Mouse (Mus musculus) limb, embryonic 13.5 days (tissue): Measurements from ENCODE around the gene Afap1. TPM values are rescaled to one million over a fixed set of nuclear protein-coding genes. Genes with fewer than 3 reads are reported as not detected.

ENCODE experiments used
- ATAC-seq: fragments of 200-750 bp; cut with Nextera tagmentation; 2 replicates; pipeline ENCODE4 v1.8.0; 2017; ENCODE audit warnings: low read depth, moderate number of reproducible peaks, moderate TSS enrichment; ENCODE audit not compliant: low FRiP score
- H3K27ac ChIP-seq: fragments of 300-500 bp; sonication (generic); 2 replicates; pipeline ENCODE4 v1.5.1; 2015; ENCODE audit warnings: inconsistent platforms, mild to moderate bottlenecking, moderate library complexity
- H3K27me3 ChIP-seq: fragments of 300-500 bp; sonication (generic); 2 replicates; pipeline ENCODE4 v1.6.1; 2015; ENCODE audit warnings: mild to moderate bottlenecking, inconsistent platforms
- H3K36me3 ChIP-seq: fragments of 300-500 bp; sonication (generic); 2 replicates; pipeline ENCODE4 v1.6.1; 2015; ENCODE audit warnings: inconsistent platforms, mild to moderate bottlenecking, moderate library complexity
- H3K4me1 ChIP-seq: fragments of 300-500 bp; sonication (generic); 2 replicates; pipeline ENCODE4 v1.6.1; 2015; ENCODE audit warnings: inconsistent platforms
- H3K4me2 ChIP-seq: fragments of 300-500 bp; sonication (generic); replicated peaks from 2 replicates; pipeline ENCODE4 v1.6.1; 2015; ENCODE audit warnings: inconsistent platforms, mild to moderate bottlenecking, moderate library complexity
- H3K4me3 ChIP-seq: fragments of 300-500 bp; sonication (generic); 2 replicates; pipeline ENCODE4 v1.5.1; 2015; ENCODE audit warnings: moderate library complexity, mild to moderate bottlenecking, inconsistent platforms
- H3K9ac ChIP-seq: fragments of 300-500 bp; sonication (generic); 2 replicates; pipeline ENCODE4 v1.6.1; 2015; ENCODE audit warnings: mild to moderate bottlenecking, inconsistent platforms
- H3K9me3 ChIP-seq: fragments of 300-500 bp; sonication (generic); 2 replicates; pipeline ENCODE4 v1.6.1; 2016; ENCODE audit warnings: inconsistent platforms
- WGBS: fragments of 180-500 bp; shearing (Covaris S2); methylation state at CpG from one replicate; pipeline ENCODE4 v1.1.7; 2015; 5-methylcytosine and 5-hydroxymethylcytosine counted together
- polyA plus RNA-seq: library from polyadenylated mRNA; unstranded; fragments of >200 nt; fragmentation: Nextera tagmentation; extraction: Ambion mirVana; gene quantifications from 2 replicates; pipeline ENCODE4 v1.2.1, GENCODE M21; 2015

Afap1 gene
- polyA plus RNA-seq, 1 experiment from 2014 or later = 22.1 TPM

- H3K9ac ChIP-seq = no peak overlapping the region
- no peaks in the 10 kb centered on the region for H3K9me3 ChIP-seq
- no peaks in the 10 kb centered on the region for H3K27me3 ChIP-seq
- ATAC-seq = no peak
- H3K36me3 ChIP-seq = peaks cover 51% of the 10 kb centered on the region
- H3K4me2 ChIP-seq = no peak overlapping the region
- H3K27ac ChIP-seq = no peak overlapping the region
- no peak overlapping the region for H3K4me3 ChIP-seq
- peaks cover 12% of the 10 kb centered on the region for H3K4me1 ChIP-seq
- WGBS = 86% methylated on average over 5 of the region's 5 CpGs
Measured at GRCm38 (mm10) chr5:35943541-35943940, 50.4 kb downstream of the Afap1 start.

GRCm38 (mm10) chr5:35946841-35947240 is 53.7 kb downstream of the Afap1 start:
- Histone ChIP-seq H3K4me2 (no peak overlapping the region), H3K9ac (no peak overlapping the region), H3K36me3 (peaks cover 73% of the 10 kb centered on the region), H3K27me3 (no peaks in the 10 kb centered on the region), H3K9me3 (no peaks in the 10 kb centered on the region), H3K4me3 (no peak overlapping the region), H3K27ac (no peak overlapping the region), H3K4me1 (peaks cover 17% of the 10 kb centered on the region)
- no peak for ATAC-seq
- WGBS = 95% methylated on average over 2 of the region's 2 CpGs

- 78% methylated on average over 4 of the region's 4 CpGs for WGBS
- no peak overlapping the region for H3K27ac ChIP-seq
- H3K36me3 ChIP-seq = peaks cover 79% of the 10 kb centered on the region
- no peaks in the 10 kb centered on the region for H3K27me3 ChIP-seq
- H3K4me1 ChIP-seq = peaks cover 17% of the 10 kb centered on the region
- ATAC-seq = no peak
- H3K4me2 ChIP-seq = no peak overlapping the region
- no peak overlapping the region for H3K9ac ChIP-seq
- no peak overlapping the region for H3K4me3 ChIP-seq
- no peaks in the 10 kb centered on the region for H3K9me3 ChIP-seq
Measured at GRCm38 (mm10) chr5:35947427-35947826, 54.3 kb downstream of the Afap1 start.

GRCm38 (mm10) chr5:35948225-35948975 is 55.3 kb downstream of the Afap1 start:
- H3K27ac ChIP-seq = no peak overlapping the region
- no peaks in the 10 kb centered on the region for H3K9me3 ChIP-seq
- H3K4me3 ChIP-seq = no peak overlapping the region
- peaks cover 82% of the 10 kb centered on the region for H3K36me3 ChIP-seq
- H3K4me1 ChIP-seq = peaks cover 18% of the 10 kb centered on the region
- no peak overlapping the region for H3K9ac ChIP-seq
- H3K4me2 ChIP-seq = no peak overlapping the region
- ATAC-seq = no peak
- no peaks in the 10 kb centered on the region for H3K27me3 ChIP-seq
- 72% methylated on average over 15 of the region's 15 CpGs for WGBS

GRCm38 (mm10) chr5:35949061-35949460 is 55.9 kb downstream of the Afap1 start:
- H3K27me3 ChIP-seq = no peaks in the 10 kb centered on the region
- 74% methylated on average over 5 of the region's 5 CpGs for WGBS
- peaks cover 78% of the 10 kb centered on the region for H3K36me3 ChIP-seq
- H3K4me3 ChIP-seq = no peak overlapping the region
- H3K9me3 ChIP-seq = no peaks in the 10 kb centered on the region
- H3K9ac ChIP-seq = no peak overlapping the region
- H3K27ac ChIP-seq = no peak overlapping the region
- peaks cover 25% of the 10 kb centered on the region for H3K4me1 ChIP-seq
- ATAC-seq = no peak
- no peak overlapping the region for H3K4me2 ChIP-seq

- ATAC-seq = no peak
- Histone ChIP-seq H3K9me3 (no peaks in the 10 kb centered on the region), H3K4me3 (no peak overlapping the region), H3K4me2 (no peak overlapping the region), H3K9ac (no peak overlapping the region), H3K36me3 (peaks cover 72% of the 10 kb centered on the region), H3K27me3 (no peaks in the 10 kb centered on the region), H3K27ac (no peak overlapping the region), H3K4me1 (peaks cover 26% of the 10 kb centered on the region)
- 42% methylated on average over 7 of the region's 7 CpGs for WGBS
Measured at GRCm38 (mm10) chr5:35950504-35950903, 57.4 kb downstream of the Afap1 start.

- 49% methylated on average over 12 of the region's 12 CpGs for WGBS
- H3K36me3 ChIP-seq = peaks cover 83% of the 10 kb centered on the region
- ATAC-seq = 0 out of 2 replicates have a peak, but pooled peaks have one; percentile 28
- H3K27ac ChIP-seq = peak overlapping the region; percentile 33; the same call in 1 of the 2 replicates
- H3K9ac ChIP-seq = no peak overlapping the region
- no peaks in the 10 kb centered on the region for H3K27me3 ChIP-seq
- no peak overlapping the region for H3K4me3 ChIP-seq
- no peak overlapping the region for H3K4me2 ChIP-seq
- no peaks in the 10 kb centered on the region for H3K9me3 ChIP-seq
- peaks cover 18% of the 10 kb centered on the region for H3K4me1 ChIP-seq
Measured at GRCm38 (mm10) chr5:35954055-35954718, 61.1 kb downstream of the Afap1 start.

- WGBS = 95% methylated on average over 1 of the region's 1 CpGs
- Histone ChIP-seq H3K4me1 (peaks cover 12% of the 10 kb centered on the region), H3K9ac (no peak overlapping the region), H3K4me3 (no peak overlapping the region), H3K27me3 (no peaks in the 10 kb centered on the region), H3K9me3 (no peaks in the 10 kb centered on the region), H3K4me2 (no peak overlapping the region), H3K27ac (no peak overlapping the region), H3K36me3 (peaks cover 76% of the 10 kb centered on the region)
- ATAC-seq = no peak
Measured at GRCm38 (mm10) chr5:35956268-35956667, 63.1 kb downstream of the Afap1 start.

GRCm38 (mm10) chr5:35958681-35959080 is 65.6 kb downstream of the Afap1 start:
- Histone ChIP-seq H3K36me3 (peaks cover 77% of the 10 kb centered on the region), H3K9ac (no peak overlapping the region), H3K27me3 (no peaks in the 10 kb centered on the region), H3K27ac (no peak overlapping the region), H3K4me1 (peaks cover 9% of the 10 kb centered on the region), H3K9me3 (no peaks in the 10 kb centered on the region), H3K4me3 (no peak overlapping the region), H3K4me2 (no peak overlapping the region)
- no peak for ATAC-seq
- 86% methylated on average over 2 of the region's 2 CpGs for WGBS

GRCm38 (mm10) chr5:35960168-35960567 is 67.0 kb downstream of the Afap1 start:
- Histone ChIP-seq H3K9ac (no peak overlapping the region), H3K27me3 (no peaks in the 10 kb centered on the region), H3K4me2 (no peak overlapping the region), H3K27ac (no peak overlapping the region), H3K36me3 (peaks cover 87% of the 10 kb centered on the region), H3K4me1 (peaks cover 4% of the 10 kb centered on the region), H3K4me3 (no peak overlapping the region), H3K9me3 (no peaks in the 10 kb centered on the region)
- WGBS = 69% methylated on average over 8 of the region's 8 CpGs
- ATAC-seq = no peak

- no peak for ATAC-seq
- Histone ChIP-seq H3K4me3 (no peak overlapping the region), H3K9ac (no peak overlapping the region), H3K4me1 (peaks cover 4% of the 10 kb centered on the region), H3K4me2 (no peak overlapping the region), H3K27ac (0 out of 2 replicates have a peak overlapping the region, but pooled peaks have one; percentile 33), H3K9me3 (0 out of 2 replicates have a peak, but pooled peaks cover 3% of the 10 kb centered on the region), H3K36me3 (peaks cover 87% of the 10 kb centered on the region), H3K27me3 (no peaks in the 10 kb centered on the region)
- 68% methylated on average over 8 of the region's 8 CpGs for WGBS
Measured at GRCm38 (mm10) chr5:35961271-35961670, 68.2 kb downstream of the Afap1 start.

GRCm38 (mm10) chr5:35963635-35964034 is 70.5 kb downstream of the Afap1 start:
- Histone ChIP-seq H3K27ac (no peak overlapping the region), H3K4me1 (peaks cover 4% of the 10 kb centered on the region), H3K9ac (no peak overlapping the region), H3K27me3 (no peaks in the 10 kb centered on the region), H3K36me3 (peaks cover 89% of the 10 kb centered on the region), H3K4me2 (no peak overlapping the region), H3K4me3 (no peak overlapping the region), H3K9me3 (0 out of 2 replicates have a peak, but pooled peaks cover 4% of the 10 kb centered on the region)
- WGBS = 81% methylated on average over 9 of the region's 9 CpGs
- peak; percentile 24; the same call in 1 of the 2 replicates for ATAC-seq
